In genomic region chr4:114652400-114652799, GRCm38 (mm10) we compare ENCODE assay signal across 16 mouse cellular contexts.
DNase-seq lines count a peak whose midpoint lies in the region; ATAC-seq and TF ChIP-seq lines count a peak whose summit lies in the region.
"Had no signal": no experiment of that assay in that cellular context is flagged by ENCODE, and none has a peak within 500 bp of the region (broad histone marks: within the 10 kb centered on the region; RNA-seq: fewer than 3 reads in every experiment).

No protein-coding gene starts in this region.

- H3K4me1 ChIP-seq in lung, adult 2 months (ENCODE audit: control insufficient read depth, insufficient read depth, low read length): peaks cover 2% of the 10 kb centered on the region
- peaks cover 8% of the 10 kb centered on the region for H3K4me1 ChIP-seq in intestine, embryonic 16.5 days (ENCODE audit: control insufficient read depth, insufficient read depth, low read length)

- TF ChIP-seq CTCF in lung, adult 2 months (IDR thresholded peaks at IDR 0.05; ENCODE audit: insufficient read depth, low read length): no peak

- no peak overlapping the region for H3K4me3 ChIP-seq in lung, adult 2 months (replicated peaks; ENCODE audit: extremely low read depth, low read depth, low read length)
- H3K4me3 ChIP-seq in intestine, embryonic 16.5 days (ENCODE audit: low read length): no peak overlapping the region
- H3K4me3 ChIP-seq: erythroblast, embryonic 14.5 days; kidney, embryonic 15.5 days; midbrain, embryonic 15.5 days had no signal

- no peaks in the 10 kb centered on the region for H3K36me3 ChIP-seq in intestine, embryonic 16.5 days (ENCODE audit: control insufficient read depth, insufficient read depth, low read length)
- H3K36me3 ChIP-seq: kidney, embryonic 15.5 days; midbrain, embryonic 15.5 days had no signal

- peak; percentile 87 to 90 for ATAC-seq in hematopoietic stem cell, adult 5-6 weeks (replicated peaks in 1 of 2; ENCODE audit: insufficient read depth in 1 of 2, low FRiP score in 2 of 2, low TSS enrichment in 1 of 2, low read depth in 1 of 2, poor library complexity in 2 of 2, severe bottlenecking in 2 of 2)
- ATAC-seq in intestine, embryonic 16.5 days: no peak
- ATAC-seq: liver, postnatal 0 days; midbrain, embryonic 15.5 days had no signal

- WGBS in lung, adult 2 months: 54% methylated on average over 4 of the region's 4 CpGs
- 79% methylated on average over 4 of the region's 4 CpGs for WGBS in intestine, embryonic 16.5 days

- no peak overlapping the region for H3K27ac ChIP-seq in intestine, embryonic 16.5 days (ENCODE audit: low read length)
- H3K27ac ChIP-seq: hindbrain, embryonic 14.5 days; kidney, embryonic 15.5 days; midbrain, embryonic 15.5 days had no signal

- DNase-seq in lung, postnatal 36 days: peak; percentile 56
- no peak for DNase-seq in lung, adult 2 months
- peak; percentile 33 to 45 for DNase-seq in CD8-positive naive resting alpha-beta T cell, adult 2 months (ENCODE audit: low read depth in 2 of 2, low spot score in 2 of 2)
- peak; percentile 63 to 69 for DNase-seq in natural killer cell, adult 2 months (ENCODE audit: low spot score in 2 of 2)
- DNase-seq in kidney, adult 18-20 months: no peak
- DNase-seq in testis, postnatal 14 days (ENCODE audit: low spot score): no peak
- DNase-seq: adrenal gland, postnatal 36 days; gastrocnemius, postnatal 14 days; layer of hippocampus, adult 9-11 months; liver, postnatal 0 days had no signal

- no peaks in the 10 kb centered on the region for H3K9me3 ChIP-seq in intestine, embryonic 16.5 days (ENCODE audit: control insufficient read depth, low read length)
- H3K9me3 ChIP-seq: kidney, embryonic 15.5 days; midbrain, embryonic 15.5 days had no signal

- no peak overlapping the region for H3K4me2 ChIP-seq in intestine, embryonic 16.5 days (ENCODE audit: low read depth, low read length)
- H3K4me2 ChIP-seq: hindbrain, embryonic 14.5 days; kidney, embryonic 15.5 days; midbrain, embryonic 15.5 days had no signal

- no peak for TF ChIP-seq POLR2A in lung, adult 2 months (IDR thresholded peaks at IDR 0.05; ENCODE audit: borderline replicate concordance, extremely low read depth, low read depth, low read length)

- no peaks in the 10 kb centered on the region for H3K27me3 ChIP-seq in intestine, embryonic 16.5 days (replicated peaks; ENCODE audit: control insufficient read depth, insufficient read depth, low read length)

- no peak overlapping the region for H3K9ac ChIP-seq in intestine, embryonic 16.5 days (ENCODE audit: low read depth, low read length)
- H3K9ac ChIP-seq: hindbrain, embryonic 14.5 days; kidney, embryonic 15.5 days; liver, postnatal 0 days; midbrain, embryonic 15.5 days had no signal

Comparison
In these comparisons a context has a peak if more than half of its experiments do, and no peak if none do; other contexts are left out.
1. DNase-seq: peak in lung, postnatal 36 days (single experiment), CD8-positive naive resting alpha-beta T cell, adult 2 months (2 of 2) and natural killer cell, adult 2 months (2 of 2); none in lung, adult 2 months (single experiment), kidney, adult 18-20 months (single experiment) and testis, postnatal 14 days (single experiment).